Mouse (Mus musculus): ENCODE data around the gene Tmem26. TPM values are rescaled to one million over a fixed set of nuclear protein-coding genes. Genes with fewer than 3 reads are reported as not detected.

The Tmem26 gene
- polyA plus RNA-seq, 1 experiment from 2014 or later: 26.9 TPM

- WGBS: 86% methylated on average over 5 of the region's 5 CpGs
- Histone ChIP-seq H3K4me1 (ENCODE audit: control insufficient read depth, insufficient read depth, low read length) (no peaks in the 10 kb centered on the region), H3K9ac (ENCODE audit: low read length) (no peak overlapping the region), H3K27ac (replicated peaks; ENCODE audit: low read depth, low read length) (no peak overlapping the region), H3K4me2 (ENCODE audit: low read depth, severe bottlenecking) (no peak overlapping the region), H3K9me3 (ENCODE audit: control insufficient read depth, low read length) (no peaks in the 10 kb centered on the region), H3K36me3 (ENCODE audit: control insufficient read depth, insufficient read depth, low read length) (no peaks in the 10 kb centered on the region), H3K4me3 (ENCODE audit: low read depth, low read length) (no peak overlapping the region), H3K27me3 (ENCODE audit: control insufficient read depth, insufficient read depth, low read length) (no peaks in the 10 kb centered on the region)
- peak; percentile 34 for DNase-seq (ENCODE audit: low spot score)
- ATAC-seq (ENCODE audit: insufficient number of reproducible peaks, low FRiP score, low TSS enrichment, low read depth): no peak
Measured at GRCm38 (mm10) chr10:68810958-68811357, 87.5 kb downstream of the Tmem26 start.

- no peak overlapping the region for H3K27ac ChIP-seq (replicated peaks; ENCODE audit: low read depth, low read length)
- no peaks in the 10 kb centered on the region for H3K36me3 ChIP-seq (ENCODE audit: control insufficient read depth, insufficient read depth, low read length)
- H3K27me3 ChIP-seq (ENCODE audit: control insufficient read depth, insufficient read depth, low read length): no peaks in the 10 kb centered on the region
- ATAC-seq (ENCODE audit: insufficient number of reproducible peaks, low FRiP score, low TSS enrichment, low read depth): no peak
- no peak overlapping the region for H3K4me2 ChIP-seq (ENCODE audit: low read depth, severe bottlenecking)
- H3K9ac ChIP-seq (ENCODE audit: low read length): no peak overlapping the region
- no peaks in the 10 kb centered on the region for H3K9me3 ChIP-seq (ENCODE audit: control insufficient read depth, low read length)
- WGBS: 88% methylated on average over 12 of the region's 12 CpGs
- H3K4me1 ChIP-seq (ENCODE audit: control insufficient read depth, insufficient read depth, low read length): no peaks in the 10 kb centered on the region
- H3K4me3 ChIP-seq (ENCODE audit: low read depth, low read length): no peak overlapping the region
- DNase-seq (ENCODE audit: low spot score): no peak
Measured at GRCm38 (mm10) chr10:68812699-68813098, 89.3 kb downstream of the Tmem26 start.

GRCm38 (mm10) chr10:68817281-68817680 is 93.8 kb downstream of the Tmem26 start:
- no peaks in the 10 kb centered on the region for H3K4me1 ChIP-seq (ENCODE audit: control insufficient read depth, insufficient read depth, low read length)
- no peaks in the 10 kb centered on the region for H3K36me3 ChIP-seq (ENCODE audit: control insufficient read depth, insufficient read depth, low read length)
- H3K4me3 ChIP-seq (ENCODE audit: low read depth, low read length): no peak overlapping the region
- no peak overlapping the region for H3K27ac ChIP-seq (replicated peaks; ENCODE audit: low read depth, low read length)
- no peak for DNase-seq (ENCODE audit: low spot score)
- WGBS: 41% methylated on average over 4 of the region's 4 CpGs
- no peaks in the 10 kb centered on the region for H3K27me3 ChIP-seq (ENCODE audit: control insufficient read depth, insufficient read depth, low read length)
- H3K9me3 ChIP-seq (ENCODE audit: control insufficient read depth, low read length): no peaks in the 10 kb centered on the region
- ATAC-seq (ENCODE audit: insufficient number of reproducible peaks, low FRiP score, low TSS enrichment, low read depth): no peak
- no peak overlapping the region for H3K4me2 ChIP-seq (ENCODE audit: low read depth, severe bottlenecking)
- no peak overlapping the region for H3K9ac ChIP-seq (ENCODE audit: low read length)

GRCm38 (mm10) chr10:68818065-68818759 is 94.8 kb downstream of the Tmem26 start:
- Histone ChIP-seq H3K4me1 (ENCODE audit: control insufficient read depth, insufficient read depth, low read length) (no peaks in the 10 kb centered on the region), H3K9ac (ENCODE audit: low read length) (no peak overlapping the region), H3K27ac (replicated peaks; ENCODE audit: low read depth, low read length) (no peak overlapping the region; the same call in 1 of the 2 replicates), H3K36me3 (ENCODE audit: control insufficient read depth, insufficient read depth, low read length) (no peaks in the 10 kb centered on the region), H3K4me3 (ENCODE audit: low read depth, low read length) (no peak overlapping the region), H3K27me3 (ENCODE audit: control insufficient read depth, insufficient read depth, low read length) (no peaks in the 10 kb centered on the region), H3K9me3 (ENCODE audit: control insufficient read depth, low read length) (no peaks in the 10 kb centered on the region), H3K4me2 (ENCODE audit: low read depth, severe bottlenecking) (no peak overlapping the region)
- no peak for DNase-seq (ENCODE audit: low spot score)
- ATAC-seq (ENCODE audit: insufficient number of reproducible peaks, low FRiP score, low TSS enrichment, low read depth): no peak
- WGBS: 68% methylated on average over 10 of the region's 10 CpGs

- Histone ChIP-seq H3K9me3 (ENCODE audit: control insufficient read depth, low read length) (no peaks in the 10 kb centered on the region), H3K36me3 (ENCODE audit: control insufficient read depth, insufficient read depth, low read length) (no peaks in the 10 kb centered on the region), H3K4me2 (ENCODE audit: low read depth, severe bottlenecking) (no peak overlapping the region), H3K4me1 (ENCODE audit: control insufficient read depth, insufficient read depth, low read length) (no peaks in the 10 kb centered on the region), H3K4me3 (ENCODE audit: low read depth, low read length) (no peak overlapping the region), H3K27ac (replicated peaks; ENCODE audit: low read depth, low read length) (no peak overlapping the region), H3K27me3 (ENCODE audit: control insufficient read depth, insufficient read depth, low read length) (no peaks in the 10 kb centered on the region), H3K9ac (ENCODE audit: low read length) (no peak overlapping the region)
- 92% methylated on average over 4 of the region's 4 CpGs for WGBS
- no peak for DNase-seq (ENCODE audit: low spot score)
- no peak for ATAC-seq (ENCODE audit: insufficient number of reproducible peaks, low FRiP score, low TSS enrichment, low read depth)
Measured at GRCm38 (mm10) chr10:68824519-68824918, 101.1 kb downstream of the Tmem26 start.

Other genes starting within 250 kb of the Tmem26 start
- gene Cabcoco1, start 181.8 kb upstream of the Tmem26 start, polyA plus RNA-seq (2014; fragmentation: Nextera tagmentation; extraction: Ambion mirVana): 0.69 and 0.88 TPM in 2 replicates